Mouse (Mus musculus): ENCODE data around the gene Hlcs. TPM values are rescaled to one million over a fixed set of nuclear protein-coding genes. Genes with fewer than 3 reads are reported as not detected.
"Not testable (repeated sequence)": the region's sequence is repeated elsewhere in the genome, so short reads cannot be mapped to it uniquely, and the experiment has no call there.

Hlcs gene
- polyA plus RNA-seq, 1 experiment from 2014 or later, result 12.6 TPM

DNA sequence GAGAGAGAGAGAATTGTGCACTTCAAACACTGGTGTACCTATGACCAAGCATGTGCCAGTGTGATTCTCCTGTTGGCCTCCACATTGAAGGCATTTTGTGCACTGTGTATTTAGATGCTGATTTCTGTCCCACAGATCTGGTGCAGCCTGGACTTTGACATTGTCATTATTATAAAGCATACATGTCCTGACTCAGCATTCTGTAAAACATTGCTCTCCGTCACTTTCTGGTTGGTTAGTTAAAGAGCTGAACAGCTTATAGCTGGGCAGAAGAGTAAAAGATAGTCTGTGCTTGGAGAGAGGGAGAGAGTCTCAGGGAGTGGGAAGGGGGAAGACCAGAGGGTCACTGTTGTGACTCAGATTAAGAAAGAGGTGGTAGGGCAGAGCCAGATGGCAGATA lies 32.4 kb upstream of the Hlcs start:
- DNase-seq (ENCODE audit: low spot score), result no peak
- H3K9me3 ChIP-seq (replicated peaks), result no peaks in the 10 kb centered on the region
- 98% methylated on average over 1 of the region's 1 CpGs for WGBS

DNA sequence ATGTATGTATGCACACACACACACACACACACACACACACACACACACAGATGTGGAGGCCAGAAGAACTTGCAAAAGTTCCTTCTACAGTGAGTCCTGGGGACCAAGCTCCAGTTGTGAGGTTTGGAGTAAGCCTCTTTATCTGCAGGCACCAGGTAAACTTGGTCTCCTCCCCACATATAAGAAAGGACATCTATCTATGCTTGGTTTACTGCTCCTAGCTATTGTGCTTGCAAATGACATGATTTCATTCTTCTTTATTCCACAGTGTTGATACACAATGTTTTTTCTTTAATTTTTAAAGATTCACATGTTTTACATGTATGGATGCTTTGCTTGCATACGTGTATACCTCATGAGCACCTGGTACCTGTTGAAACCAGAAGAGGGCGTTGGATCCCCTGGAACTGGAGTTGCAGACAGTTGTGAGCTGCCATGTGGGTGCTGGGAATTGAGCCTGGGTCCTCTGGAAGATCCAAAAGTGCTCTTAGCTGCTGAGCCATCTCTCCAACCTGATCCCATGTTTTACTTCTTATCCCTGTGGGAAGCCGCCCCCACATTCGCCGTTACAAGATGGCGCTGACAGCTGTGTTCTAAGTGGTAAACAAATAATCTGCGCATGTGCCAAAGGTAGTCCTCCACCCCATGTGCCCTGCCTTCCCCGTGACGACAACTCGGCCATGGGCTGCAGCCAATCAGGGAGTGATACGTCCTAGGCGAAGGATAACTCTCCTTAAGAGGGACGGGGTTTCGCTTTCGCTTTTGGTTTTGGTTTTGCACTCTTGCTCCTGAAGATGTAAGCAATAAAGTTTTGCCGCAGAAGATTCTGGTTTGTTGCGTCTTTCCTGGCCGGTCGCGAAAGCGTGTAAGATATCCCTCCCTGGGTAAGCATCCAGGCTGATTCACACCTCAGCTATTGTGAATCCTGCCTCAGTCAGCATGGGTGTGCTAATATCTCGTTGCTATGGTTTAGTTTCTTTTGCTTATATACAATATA lies 26.1 kb upstream of the Hlcs start:
- 90% methylated on average over 22 of the region's 22 CpGs for WGBS
- not testable (repeated sequence) for H3K4me3 ChIP-seq

More for the DNA sequence above, 32.4 kb upstream of the Hlcs start:
- no peaks in the 10 kb centered on the region for H3K27me3 ChIP-seq (ENCODE audit: low read depth, poor library complexity, severe bottlenecking)
- H3K36me3 ChIP-seq, result no peaks in the 10 kb centered on the region
- H3K4me1 ChIP-seq, result peaks cover 10% of the 10 kb centered on the region
- no peak overlapping the region for H3K4me3 ChIP-seq
- H3K27ac ChIP-seq (replicated peaks), result no peak overlapping the region

GRCm38 (mm10) chr16:94335656-94336055 lies 22.3 kb upstream of the Hlcs start:
- 54% methylated on average over 5 of the region's 5 CpGs for WGBS
- no peaks in the 10 kb centered on the region; the same call in 1 of the 2 replicates for H3K36me3 ChIP-seq
- H3K27me3 ChIP-seq (ENCODE audit: low read depth, poor library complexity, severe bottlenecking), result peaks cover 5% of the 10 kb centered on the region
- H3K4me3 ChIP-seq, result no peak overlapping the region
- peak overlapping the region; percentile 28 for H3K27ac ChIP-seq (replicated peaks)
- no peak for DNase-seq (ENCODE audit: low spot score)
- peaks cover 5% of the 10 kb centered on the region for H3K4me1 ChIP-seq
- no peaks in the 10 kb centered on the region for H3K9me3 ChIP-seq (replicated peaks)

More for the DNA sequence above, 26.1 kb upstream of the Hlcs start:
- not testable (repeated sequence) for H3K27me3 ChIP-seq (ENCODE audit: low read depth, poor library complexity, severe bottlenecking); H3K36me3 ChIP-seq; H3K4me1 ChIP-seq; H3K9me3 ChIP-seq (replicated peaks); H3K27ac ChIP-seq (replicated peaks); DNase-seq (ENCODE audit: low spot score)

DNA sequence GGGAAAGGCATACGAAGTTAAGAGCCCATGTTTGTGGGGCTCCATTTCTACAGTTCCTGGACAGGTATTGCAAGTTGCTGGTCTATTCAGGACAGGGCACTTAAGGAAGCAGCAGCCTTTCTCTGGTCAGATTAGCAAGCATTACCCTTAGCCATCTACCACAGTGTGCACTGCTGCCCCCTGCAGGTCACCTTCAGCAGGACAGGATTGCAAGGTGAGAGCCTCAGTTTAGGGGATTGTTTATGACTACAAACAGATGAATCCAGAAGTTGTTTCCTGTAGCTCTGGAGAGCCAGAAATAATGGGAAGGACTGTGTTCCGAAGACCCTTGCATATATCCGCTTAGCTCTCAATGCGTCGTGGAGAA lies 18.5 kb upstream of the Hlcs start:
- no peak overlapping the region for H3K4me3 ChIP-seq
- H3K27me3 ChIP-seq (ENCODE audit: low read depth, poor library complexity, severe bottlenecking), result peaks cover 43% of the 10 kb centered on the region
- no peak overlapping the region for H3K27ac ChIP-seq (replicated peaks)
- H3K36me3 ChIP-seq, result no peaks in the 10 kb centered on the region; the same call in 1 of the 2 replicates
- peak; percentile 58 for DNase-seq (ENCODE audit: low spot score)
- no peaks in the 10 kb centered on the region for H3K9me3 ChIP-seq (replicated peaks)
- peaks cover 38% of the 10 kb centered on the region for H3K4me1 ChIP-seq
- WGBS, result 56% methylated on average over 5 of the region's 5 CpGs

DNA sequence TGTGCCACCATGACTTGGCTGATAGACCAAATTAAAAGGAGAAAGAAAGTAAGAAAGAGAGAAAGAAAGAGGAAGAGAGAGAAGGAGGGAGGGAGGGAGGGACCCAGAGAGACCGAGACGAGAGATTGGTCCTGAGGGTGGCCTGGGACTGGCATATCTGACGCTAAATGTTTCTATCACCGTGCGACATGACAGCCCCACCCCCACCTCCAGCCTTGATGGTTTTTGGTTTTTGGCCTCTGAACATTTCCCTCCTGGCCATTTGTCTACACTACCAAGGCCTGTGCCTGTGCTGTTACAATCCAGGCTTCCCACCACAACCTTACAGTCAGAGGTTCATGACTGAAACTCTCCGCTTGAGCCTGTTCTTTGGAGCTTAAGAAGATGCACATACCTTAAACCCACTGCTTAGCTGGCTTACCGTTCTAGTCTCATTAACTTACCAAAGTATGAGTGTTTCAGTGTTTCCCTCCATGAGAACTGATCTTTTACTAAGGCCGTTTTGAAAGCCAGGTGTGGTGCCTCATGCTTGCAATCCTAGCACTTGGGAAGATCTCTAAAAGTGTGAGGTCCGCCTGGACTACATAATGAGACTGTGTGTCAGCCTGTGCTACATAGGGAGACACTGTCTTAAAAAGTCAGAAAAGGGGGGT lies 18.0 kb upstream of the Hlcs start:
- DNase-seq (ENCODE audit: low spot score), result no peak
- Histone ChIP-seq H3K4me3 (no peak overlapping the region), H3K4me1 (peaks cover 38% of the 10 kb centered on the region), H3K36me3 (no peaks in the 10 kb centered on the region; the same call in 1 of the 2 replicates), H3K27ac (replicated peaks) (no peak overlapping the region), H3K9me3 (replicated peaks) (no peaks in the 10 kb centered on the region), H3K27me3 (ENCODE audit: low read depth, poor library complexity, severe bottlenecking) (peaks cover 47% of the 10 kb centered on the region)
- 87% methylated on average over 9 of the region's 9 CpGs for WGBS

DNA sequence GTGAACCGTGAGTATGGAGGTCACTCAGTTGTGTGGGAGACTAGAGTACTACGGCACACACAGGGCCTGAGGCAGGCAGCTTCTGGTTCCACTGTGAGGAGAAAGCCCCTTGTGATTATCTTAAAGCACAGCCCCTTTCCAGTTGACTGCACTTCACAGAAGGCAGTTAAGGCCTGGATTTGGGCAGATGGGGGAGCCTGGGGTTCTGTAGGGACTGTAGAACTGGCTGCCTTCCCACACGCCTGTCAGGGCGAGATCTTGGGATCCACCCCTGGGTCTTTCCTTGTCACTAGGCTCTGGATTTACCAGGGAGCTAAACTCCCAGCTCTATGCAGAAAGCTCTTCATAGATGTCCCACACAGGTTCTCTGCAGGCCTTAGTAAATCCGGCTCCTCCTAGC lies 17.1 kb upstream of the Hlcs start:
- Histone ChIP-seq H3K27ac (replicated peaks) (peak overlapping the region; percentile 42), H3K27me3 (ENCODE audit: low read depth, poor library complexity, severe bottlenecking) (peaks cover 57% of the 10 kb centered on the region), H3K4me1 (peaks cover 34% of the 10 kb centered on the region), H3K36me3 (no peaks in the 10 kb centered on the region), H3K4me3 (no peak overlapping the region), H3K9me3 (replicated peaks) (no peaks in the 10 kb centered on the region)
- 32% methylated on average over 5 of the region's 5 CpGs for WGBS
- peak; percentile 28 for DNase-seq (ENCODE audit: low spot score)

DNA sequence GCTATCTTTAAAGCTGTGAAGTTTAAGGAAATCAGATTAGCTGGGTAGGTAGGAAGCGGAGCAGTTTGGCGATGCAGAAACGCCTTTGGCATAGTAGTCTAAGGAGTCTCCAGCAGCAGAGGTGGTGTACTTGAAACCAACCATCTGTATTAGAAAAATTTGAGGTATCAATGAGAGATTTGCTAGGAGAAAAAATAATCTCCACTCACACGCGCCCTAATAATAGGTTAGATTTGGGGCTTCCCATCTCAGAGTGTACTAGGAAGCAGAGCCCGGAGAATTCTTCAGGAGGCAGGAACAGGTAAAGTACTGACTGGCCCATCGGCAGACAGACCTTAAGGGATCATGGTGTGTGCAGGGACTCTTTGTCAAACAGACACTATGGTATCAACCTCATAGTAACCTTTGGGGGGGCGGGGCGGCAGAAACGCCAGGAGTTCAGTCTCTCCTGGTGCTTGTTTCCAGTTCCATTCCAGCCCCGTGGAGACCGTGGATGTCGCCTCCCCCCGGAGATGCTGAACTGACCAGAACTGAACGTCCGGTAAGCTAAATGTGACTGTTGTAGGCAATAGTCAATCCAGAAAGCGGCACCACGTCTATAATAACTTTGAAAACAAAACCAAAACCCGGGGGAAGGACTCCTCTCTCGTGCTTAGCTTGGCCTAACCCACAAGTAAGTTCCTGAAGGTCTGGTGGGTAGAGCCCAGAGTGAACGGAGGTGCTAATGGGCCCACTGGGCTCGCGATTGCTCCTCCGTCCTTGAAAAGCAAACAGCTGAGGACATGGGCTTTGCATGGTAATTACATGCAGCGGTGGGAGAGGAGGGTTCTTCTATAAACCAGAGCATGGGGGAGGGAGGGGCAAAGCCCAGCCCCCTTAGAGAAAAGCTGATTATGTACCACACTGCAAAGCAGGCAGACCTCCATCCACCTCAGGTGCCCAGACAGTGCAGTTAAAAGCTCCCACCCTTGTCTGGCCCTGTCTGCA lies 15.8 kb upstream of the Hlcs start:
- peaks cover 57% of the 10 kb centered on the region for H3K27me3 ChIP-seq (ENCODE audit: low read depth, poor library complexity, severe bottlenecking)
- 7% methylated on average over 25 of the region's 25 CpGs for WGBS
- peak; percentile 50 for DNase-seq (ENCODE audit: low spot score)

GRCm38 (mm10) chr16:94327781-94328711 lies 14.7 kb upstream of the Hlcs start, which contains the start of gene Ripply3:
Gene Ripply3 (plus strand): TSS chr16:94328420.
- DNase-seq (ENCODE audit: low spot score), result peak; percentile 68
- peaks cover 57% of the 10 kb centered on the region for H3K27me3 ChIP-seq (ENCODE audit: low read depth, poor library complexity, severe bottlenecking)
- peak within 1 kb of the TSS; percentile 84 for H3K27ac ChIP-seq (replicated peaks)
- H3K9me3 ChIP-seq (replicated peaks), result no peaks in the 10 kb centered on the region
- WGBS, result 1% methylated on average over 63 of the region's 63 CpGs
- H3K4me1 ChIP-seq, result peaks cover 34% of the 10 kb centered on the region
- H3K36me3 ChIP-seq, result no peaks in the 10 kb centered on the region
- H3K4me3 ChIP-seq, result peak within 1 kb of the TSS; percentile 64

More for the DNA sequence above, 15.8 kb upstream of the Hlcs start:
- no peaks in the 10 kb centered on the region for H3K36me3 ChIP-seq
- H3K9me3 ChIP-seq (replicated peaks), result no peaks in the 10 kb centered on the region
- H3K4me3 ChIP-seq, result peak overlapping the region; percentile 64
- H3K27ac ChIP-seq (replicated peaks), result peak overlapping the region; percentile 23; the same call in 1 of the 2 replicates
- peaks cover 34% of the 10 kb centered on the region for H3K4me1 ChIP-seq

DNA sequence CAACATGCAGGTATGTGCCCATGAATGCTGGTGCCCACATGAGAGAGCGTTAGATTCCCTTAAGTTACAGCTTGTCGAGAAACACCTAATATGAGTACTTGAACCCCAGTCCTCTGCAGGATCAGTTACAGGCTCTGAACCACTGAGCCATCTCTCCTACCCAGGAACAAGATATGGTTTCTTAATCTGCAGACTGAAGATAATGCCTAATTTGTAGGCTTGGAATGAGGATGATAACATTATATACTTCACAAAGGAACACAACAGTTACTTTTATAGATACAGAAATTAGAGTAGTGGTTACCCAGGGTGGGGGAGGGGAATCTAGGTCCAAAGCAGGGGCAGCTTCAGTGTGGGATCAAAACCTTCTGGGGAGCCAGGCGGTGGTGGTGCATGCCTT lies 12.6 kb upstream of the Hlcs start:
- WGBS, result 88% methylated on average over 3 of the region's 3 CpGs
- Histone ChIP-seq H3K4me1 (peaks cover 34% of the 10 kb centered on the region), H3K36me3 (no peaks in the 10 kb centered on the region), H3K4me3 (no peak overlapping the region), H3K9me3 (replicated peaks) (no peaks in the 10 kb centered on the region), H3K27me3 (ENCODE audit: low read depth, poor library complexity, severe bottlenecking) (peaks cover 53% of the 10 kb centered on the region), H3K27ac (replicated peaks) (no peak overlapping the region)
- no peak for DNase-seq (ENCODE audit: low spot score)

DNA sequence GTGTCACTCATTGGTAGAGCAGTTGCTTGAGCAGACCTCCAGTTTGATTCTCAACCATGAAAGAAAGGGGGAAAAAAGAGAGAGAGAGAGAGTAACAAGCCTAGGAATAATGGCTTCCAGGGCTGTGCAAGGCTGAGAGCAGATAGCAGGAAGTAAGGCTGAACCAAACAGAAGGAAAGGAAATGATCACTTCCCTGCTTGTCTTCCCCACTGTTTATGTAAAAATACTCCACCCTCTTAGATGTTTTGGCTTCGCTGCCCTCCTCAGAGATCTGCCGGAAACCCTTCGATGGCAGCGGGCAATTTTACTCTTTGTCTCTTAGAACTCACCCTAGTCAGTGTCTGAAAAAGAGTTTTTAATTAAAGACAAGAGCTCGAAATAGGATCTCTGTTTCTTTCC lies 10.3 kb upstream of the Hlcs start:
- no peak for DNase-seq (ENCODE audit: low spot score)
- Histone ChIP-seq H3K9me3 (replicated peaks) (no peaks in the 10 kb centered on the region), H3K27ac (replicated peaks) (no peak overlapping the region), H3K4me1 (peaks cover 13% of the 10 kb centered on the region), H3K36me3 (no peaks in the 10 kb centered on the region), H3K27me3 (ENCODE audit: low read depth, poor library complexity, severe bottlenecking) (peaks cover 32% of the 10 kb centered on the region), H3K4me3 (no peak overlapping the region)
- 82% methylated on average over 5 of the region's 5 CpGs for whole genome bisulfite sequencing

DNA sequence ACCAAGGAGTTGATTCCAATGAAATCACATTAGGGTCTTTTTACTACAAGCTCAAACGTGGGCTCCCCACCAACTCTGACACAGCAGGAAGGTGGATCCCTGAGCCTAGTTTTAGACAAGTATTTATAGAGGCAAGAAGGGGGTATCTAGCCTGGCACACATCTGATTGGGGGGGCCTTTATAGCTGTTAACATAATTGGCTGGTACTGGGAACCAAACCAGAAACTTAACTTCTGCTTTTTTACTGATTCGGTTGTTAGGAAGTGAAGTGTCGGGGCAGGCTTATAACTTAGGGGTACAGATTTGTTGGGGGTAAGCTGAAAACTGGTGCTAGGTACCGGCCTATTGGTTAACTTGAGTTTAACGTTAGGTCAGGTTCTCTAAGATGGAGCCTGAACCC lies 6.9 kb upstream of the Hlcs start:
- Histone ChIP-seq H3K4me3 (no peak overlapping the region), H3K36me3 (no peaks in the 10 kb centered on the region), H3K27ac (replicated peaks) (no peak overlapping the region), H3K27me3 (ENCODE audit: low read depth, poor library complexity, severe bottlenecking) (peaks cover 5% of the 10 kb centered on the region), H3K4me1 (no peaks in the 10 kb centered on the region), H3K9me3 (replicated peaks) (no peaks in the 10 kb centered on the region)
- 84% methylated on average over 5 of the region's 5 CpGs for WGBS
- no peak for DNase-seq (ENCODE audit: low spot score)
